Mouse (Mus musculus) spleen, postnatal 10 days (tissue): ENCODE results near the gene Plcg1.

ENCODE experiments used
- DNase-seq, 2 experiments: peaks; one replicate each; pipeline ENCODE4 v3.0.0; 2021 to 2022; ENCODE audit warnings: low spot score in 2 of 2

Plcg1 gene

GRCm38 (mm10) chr2:160735706-160736310 lies 4.7 kb downstream of the Plcg1 start:
- DNase-seq, result no peak

GRCm38 (mm10) chr2:160736466-160736865 lies 5.4 kb downstream of the Plcg1 start:
- no peak for DNase-seq

- no peak for DNase-seq
These were observed 7.3 kb downstream of the Plcg1 start for GRCm38 (mm10) chr2:160738354-160738753.

- DNase-seq, result no peak
These were observed 8.7 kb downstream of the Plcg1 start for GRCm38 (mm10) chr2:160739647-160740356.

- peak in 1 of 2 experiments; percentile 26 for DNase-seq
These were observed 9.5 kb downstream of the Plcg1 start for GRCm38 (mm10) chr2:160740521-160741156.

GRCm38 (mm10) chr2:160741580-160741979 lies 10.5 kb downstream of the Plcg1 start:
- DNase-seq, result no peak

- peak in 1 of 2 experiments; percentile 23 for DNase-seq
These were observed 11.1 kb downstream of the Plcg1 start for GRCm38 (mm10) chr2:160742161-160742609.

- DNase-seq, result peak; percentile 42 to 83
These were observed 13.1 kb downstream of the Plcg1 start for GRCm38 (mm10) chr2:160744040-160744822.

GRCm38 (mm10) chr2:160744823-160745210 lies 13.7 kb downstream of the Plcg1 start:
- no peak for DNase-seq

- no peak for DNase-seq
These were observed 14.4 kb downstream of the Plcg1 start for GRCm38 (mm10) chr2:160745497-160745896.

GRCm38 (mm10) chr2:160746637-160747036 lies 15.5 kb downstream of the Plcg1 start:
- no peak for DNase-seq

- DNase-seq, result no peak
These were observed 16.0 kb downstream of the Plcg1 start for GRCm38 (mm10) chr2:160747075-160747474.

GRCm38 (mm10) chr2:160756583-160757203 lies 25.6 kb downstream of the Plcg1 start:
- no peak for DNase-seq

- peak in 1 of 2 experiments; percentile 49 for DNase-seq
These were observed 29.5 kb downstream of the Plcg1 start for GRCm38 (mm10) chr2:160760433-160761184.

GRCm38 (mm10) chr2:160763816-160764215 lies 32.7 kb downstream of the Plcg1 start:
- peak in 1 of 2 experiments; percentile 3 for DNase-seq

- peak in 1 of 2 experiments; percentile 5 for DNase-seq
These were observed 33.3 kb downstream of the Plcg1 start for GRCm38 (mm10) chr2:160764386-160764785.

- DNase-seq, result peak in 1 of 2 experiments; percentile 7
These were observed 34.0 kb downstream of the Plcg1 start for GRCm38 (mm10) chr2:160765096-160765495.

- DNase-seq, result peak in 1 of 2 experiments; percentile 11
These were observed 35.3 kb downstream of the Plcg1 start for GRCm38 (mm10) chr2:160766371-160766771.

- DNase-seq, result no peak
These were observed 36.1 kb downstream of the Plcg1 start for GRCm38 (mm10) chr2:160767201-160767600.

GRCm38 (mm10) chr2:160768097-160768695 lies 37.1 kb downstream of the Plcg1 start:
- no peak for DNase-seq
